Mouse (Mus musculus) kidney, adult 2 months (tissue): ENCODE data around the gene Luc7l3.

Source experiments
- CTCF ChIP-seq: fragments of 200-500 bp; conservative IDR thresholded peaks from 2 replicates; pipeline ENCODE4 v1.5.1; 2011; ENCODE audit warnings: low read depth, mild to moderate bottlenecking, control low read depth, low read length, moderate library complexity, mixed read lengths; ENCODE audit not compliant: insufficient read depth, insufficient read length
- POLR2A ChIP-seq: fragments of 200-500 bp; IDR thresholded peaks from one replicate; pipeline ENCODE4 v1.6.1; 2011; ENCODE audit warnings: low read depth, low read length, control low read depth

DNA sequence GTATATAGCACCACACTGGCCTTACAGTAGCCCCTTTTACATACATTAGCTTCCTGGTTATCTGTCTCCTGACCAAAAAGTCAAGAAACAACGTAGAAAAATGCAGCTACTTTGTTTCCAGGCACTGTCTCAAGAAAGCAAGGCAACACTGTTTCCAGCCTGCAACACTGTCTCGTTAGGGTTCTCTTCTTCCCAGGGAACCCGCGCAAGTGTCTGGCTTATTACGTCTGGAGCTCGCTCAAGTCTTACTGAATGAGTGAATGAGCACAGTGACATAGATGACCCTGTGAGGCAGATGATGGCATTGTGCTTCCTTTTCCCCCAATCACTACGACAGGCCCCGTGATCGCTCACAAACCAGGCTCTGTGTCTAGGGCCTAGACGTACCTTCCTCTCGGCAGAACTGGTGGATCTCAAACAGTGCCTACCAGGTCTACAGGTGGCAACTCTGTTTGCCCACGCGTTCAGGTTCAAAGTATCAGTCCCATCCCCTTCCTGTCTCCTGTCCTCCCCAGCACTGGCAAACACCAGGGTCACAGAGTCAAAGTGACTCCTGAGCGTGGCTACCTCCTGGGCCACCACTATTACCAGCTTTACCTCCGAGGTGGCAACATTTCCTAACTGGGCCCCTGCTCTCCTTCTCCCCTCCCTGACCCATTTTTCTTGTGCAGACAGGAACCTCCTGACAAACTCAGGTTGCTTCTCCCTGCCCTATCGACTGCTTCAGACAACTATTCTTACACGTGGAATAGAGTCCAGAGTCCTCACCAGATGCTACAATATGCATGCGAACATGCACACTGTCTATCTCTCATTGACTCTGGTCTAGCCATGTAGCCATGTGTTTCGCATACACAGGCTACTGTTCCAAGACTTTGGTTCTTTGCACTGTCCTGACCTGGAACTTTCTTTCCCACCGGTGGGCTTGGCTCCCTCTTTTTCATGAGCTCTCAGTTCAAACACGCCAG, 48.5 kb downstream of the Luc7l3 start:
- no peak for TF ChIP-seq CTCF
- TF ChIP-seq POLR2A, result no peak
